Mouse (Mus musculus) thymus, adult 2 months (tissue): ENCODE measurements around the gene Fastkd3.

Experiments
- CTCF ChIP-seq: fragments of 200-500 bp; IDR thresholded peaks from 2 replicates; pipeline ENCODE4 v1.5.1; 2012; ENCODE audit warnings: mild to moderate bottlenecking, control low read depth, low read length, moderate library complexity, borderline replicate concordance; ENCODE audit not compliant: control insufficient read depth, poor library complexity, insufficient read depth; ENCODE audit errors: extremely low read depth
- POLR2A ChIP-seq: fragments of 200-500 bp; IDR thresholded peaks from 2 replicates; pipeline ENCODE4 v1.6.1; 2012; ENCODE audit warnings: mild to moderate bottlenecking, low read length, control low read depth, moderate library complexity; ENCODE audit not compliant: control insufficient read depth, poor library complexity, insufficient read depth; ENCODE audit errors: extremely low read depth

DNA sequence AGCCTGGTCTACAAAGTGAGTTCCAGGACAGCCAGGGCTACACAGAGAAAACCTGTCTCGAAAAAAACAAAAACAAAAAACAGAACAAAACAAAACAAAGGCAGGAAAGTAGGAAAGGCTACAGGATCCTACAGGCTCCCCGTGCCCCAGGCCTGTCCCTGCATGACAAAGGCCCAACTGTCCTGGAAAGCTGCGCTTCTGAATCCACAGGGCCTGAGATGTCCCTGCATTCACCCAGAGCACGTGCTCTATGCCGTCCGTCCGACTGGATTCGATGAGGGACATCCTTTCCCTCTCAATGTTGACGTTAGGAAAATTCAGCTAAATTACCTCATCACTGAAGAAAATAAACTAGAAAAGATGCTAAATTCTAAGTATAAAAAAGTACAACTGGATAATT, 13.9 kb upstream of the Fastkd3 start:
- TF ChIP-seq POLR2A (no peak), CTCF (no peak)
